Mouse (Mus musculus): ENCODE measurements around the gene Fsd2. TPM values are rescaled to one million over a fixed set of nuclear protein-coding genes. Genes with fewer than 3 reads are reported as not detected.

Gene Fsd2
- 4.8 TPM for polyA plus RNA-seq (2012; fragmentation: generic; extraction: Trizol)

GRCm38 (mm10) chr7:81566892-81567291, at the start of gene Fsd2:
Gene Fsd2, minus strand, starts transcription at chr7:81566944.
- peak; percentile 40 for TF ChIP-seq POLR2A (IDR thresholded peaks at IDR 0.05; ENCODE audit: insufficient read length, low read depth)
- TF ChIP-seq MAX (IDR thresholded peaks at IDR 0.05; ENCODE audit: low read depth) = no peak
- no peak for TF ChIP-seq POLR2AphosphoS2 (IDR thresholded peaks at IDR 0.05; ENCODE audit: insufficient read length, low read depth)
- no peak for TF ChIP-seq TCF12 (IDR thresholded peaks at IDR 0.05; ENCODE audit: insufficient read depth, poor library complexity, severe bottlenecking)
- TF ChIP-seq REST (IDR thresholded peaks at IDR 0.05; ENCODE audit: insufficient read depth, insufficient read length) = no peak
- TF ChIP-seq SRF (IDR thresholded peaks at IDR 0.05; ENCODE audit: control insufficient read depth, insufficient read length, low read depth) = peak; percentile 81
- TF ChIP-seq MYOG (IDR thresholded peaks at IDR 0.05; ENCODE audit: control insufficient read depth in 1 of 3, insufficient read depth in 1 of 3, insufficient read length in 2 of 3, low read depth in 2 of 3) = peak in 1 of 3 experiments; percentile 12
- TF ChIP-seq MYOD1 (IDR thresholded peaks at IDR 0.05; ENCODE audit: control insufficient read depth in 1 of 3, insufficient read length in 2 of 3, low read depth in 2 of 3) = peak in 1 of 3 experiments; percentile 33
- no peak for TF ChIP-seq TCF3 (IDR thresholded peaks at IDR 0.05; ENCODE audit: insufficient read length, low read depth)
- TF ChIP-seq E2F4 (IDR thresholded peaks at IDR 0.05; ENCODE audit: insufficient read depth) = no peak
- TF ChIP-seq USF1 (IDR thresholded peaks at IDR 0.05; ENCODE audit: low read depth) = peak; percentile 45
- no peak for TF ChIP-seq CEBPB (IDR thresholded peaks at IDR 0.05; ENCODE audit: insufficient read depth, poor library complexity, severe bottlenecking)
- Histone ChIP-seq H3K4me3 (no peak within 1 kb of the TSS), H3K27me3 (ENCODE audit: control insufficient read depth, insufficient read depth, insufficient read length) (peaks cover 17% of the 10 kb centered on the region), H3K79me2 (ENCODE audit: control insufficient read depth, insufficient read depth) (no peaks in the 10 kb centered on the region), H3K4me2 (ENCODE audit: low read depth) (peak within 1 kb of the TSS; percentile 36), H3K36me3 (ENCODE audit: control insufficient read depth, insufficient read depth) (no peaks in the 10 kb centered on the region), H3ac (ENCODE audit: control insufficient read depth, insufficient read length) (no peak within 1 kb of the TSS)

GRCm38 (mm10) chr7:81615031-81615430, 48.3 kb upstream of the Fsd2 start:
- Histone ChIP-seq H3K4me2 (ENCODE audit: low read depth) (no peak overlapping the region), H3K79me2 (ENCODE audit: control insufficient read depth, insufficient read depth) (no peaks in the 10 kb centered on the region), H3K27me3 (ENCODE audit: control insufficient read depth, insufficient read depth, insufficient read length) (peaks cover 17% of the 10 kb centered on the region), H3K36me3 (ENCODE audit: control insufficient read depth, insufficient read depth) (no peaks in the 10 kb centered on the region), H3ac (ENCODE audit: control insufficient read depth, insufficient read length) (no peak overlapping the region), H3K4me3 (no peak overlapping the region)
- TF ChIP-seq MYOD1 (IDR thresholded peaks at IDR 0.05; ENCODE audit: control insufficient read depth in 1 of 3, insufficient read length in 2 of 3, low read depth in 2 of 3) (no peak), MYOG (IDR thresholded peaks at IDR 0.05; ENCODE audit: control insufficient read depth in 1 of 3, insufficient read depth in 1 of 3, insufficient read length in 2 of 3, low read depth in 2 of 3) (no peak), POLR2AphosphoS2 (IDR thresholded peaks at IDR 0.05; ENCODE audit: insufficient read length, low read depth) (no peak), CEBPB (IDR thresholded peaks at IDR 0.05; ENCODE audit: insufficient read depth, poor library complexity, severe bottlenecking) (no peak), E2F4 (IDR thresholded peaks at IDR 0.05; ENCODE audit: insufficient read depth) (no peak), SRF (IDR thresholded peaks at IDR 0.05; ENCODE audit: control insufficient read depth, insufficient read length, low read depth) (no peak), POLR2A (IDR thresholded peaks at IDR 0.05; ENCODE audit: insufficient read length, low read depth) (no peak), TCF3 (IDR thresholded peaks at IDR 0.05; ENCODE audit: insufficient read length, low read depth) (no peak), REST (IDR thresholded peaks at IDR 0.05; ENCODE audit: insufficient read depth, insufficient read length) (no peak), USF1 (IDR thresholded peaks at IDR 0.05; ENCODE audit: low read depth) (no peak), TCF12 (IDR thresholded peaks at IDR 0.05; ENCODE audit: insufficient read depth, poor library complexity, severe bottlenecking) (no peak), MAX (IDR thresholded peaks at IDR 0.05; ENCODE audit: low read depth) (no peak)

- H3K79me2 ChIP-seq (ENCODE audit: control insufficient read depth, insufficient read depth) = no peaks in the 10 kb centered on the region
- H3K36me3 ChIP-seq (ENCODE audit: control insufficient read depth, insufficient read depth) = no peaks in the 10 kb centered on the region
Measured at GRCm38 (mm10) chr7:81612856-81613635, 46.3 kb upstream of the Fsd2 start.

GRCm38 (mm10) chr7:81610125-81610524, 43.4 kb upstream of the Fsd2 start:
- no peak overlapping the region for H3ac ChIP-seq (ENCODE audit: control insufficient read depth, insufficient read length)
- H3K4me3 ChIP-seq = no peak overlapping the region
- H3K79me2 ChIP-seq (ENCODE audit: control insufficient read depth, insufficient read depth) = no peaks in the 10 kb centered on the region
- H3K36me3 ChIP-seq (ENCODE audit: control insufficient read depth, insufficient read depth) = no peaks in the 10 kb centered on the region
- no peak overlapping the region for H3K4me2 ChIP-seq (ENCODE audit: low read depth)
- TF ChIP-seq E2F4 (IDR thresholded peaks at IDR 0.05; ENCODE audit: insufficient read depth) (no peak), POLR2AphosphoS2 (IDR thresholded peaks at IDR 0.05; ENCODE audit: insufficient read length, low read depth) (no peak), SRF (IDR thresholded peaks at IDR 0.05; ENCODE audit: control insufficient read depth, insufficient read length, low read depth) (no peak), MAX (IDR thresholded peaks at IDR 0.05; ENCODE audit: low read depth) (no peak), POLR2A (IDR thresholded peaks at IDR 0.05; ENCODE audit: insufficient read length, low read depth) (no peak), TCF12 (IDR thresholded peaks at IDR 0.05; ENCODE audit: insufficient read depth, poor library complexity, severe bottlenecking) (no peak), CEBPB (IDR thresholded peaks at IDR 0.05; ENCODE audit: insufficient read depth, poor library complexity, severe bottlenecking) (no peak), USF1 (IDR thresholded peaks at IDR 0.05; ENCODE audit: low read depth) (no peak), REST (IDR thresholded peaks at IDR 0.05; ENCODE audit: insufficient read depth, insufficient read length) (no peak), MYOG (IDR thresholded peaks at IDR 0.05; ENCODE audit: control insufficient read depth in 1 of 3, insufficient read depth in 1 of 3, insufficient read length in 2 of 3, low read depth in 2 of 3) (no peak), TCF3 (IDR thresholded peaks at IDR 0.05; ENCODE audit: insufficient read length, low read depth) (no peak), MYOD1 (IDR thresholded peaks at IDR 0.05; ENCODE audit: control insufficient read depth in 1 of 3, insufficient read length in 2 of 3, low read depth in 2 of 3) (no peak)
- H3K27me3 ChIP-seq (ENCODE audit: control insufficient read depth, insufficient read depth, insufficient read length) = peaks cover 38% of the 10 kb centered on the region

More at GRCm38 (mm10) chr7:81612856-81613635, 46.3 kb upstream of the Fsd2 start:
- no peak for TF ChIP-seq MYOG (IDR thresholded peaks at IDR 0.05; ENCODE audit: control insufficient read depth in 1 of 3, insufficient read depth in 1 of 3, insufficient read length in 2 of 3, low read depth in 2 of 3)
- no peak for TF ChIP-seq SRF (IDR thresholded peaks at IDR 0.05; ENCODE audit: control insufficient read depth, insufficient read length, low read depth)
- no peak for TF ChIP-seq TCF3 (IDR thresholded peaks at IDR 0.05; ENCODE audit: insufficient read length, low read depth)
- TF ChIP-seq MAX (IDR thresholded peaks at IDR 0.05; ENCODE audit: low read depth) = no peak
- no peak for TF ChIP-seq USF1 (IDR thresholded peaks at IDR 0.05; ENCODE audit: low read depth)
- no peak for TF ChIP-seq E2F4 (IDR thresholded peaks at IDR 0.05; ENCODE audit: insufficient read depth)
- TF ChIP-seq MYOD1 (IDR thresholded peaks at IDR 0.05; ENCODE audit: control insufficient read depth in 1 of 3, insufficient read length in 2 of 3, low read depth in 2 of 3) = no peak
- no peak for TF ChIP-seq REST (IDR thresholded peaks at IDR 0.05; ENCODE audit: insufficient read depth, insufficient read length)
- no peak for TF ChIP-seq POLR2A (IDR thresholded peaks at IDR 0.05; ENCODE audit: insufficient read length, low read depth)
- no peak for TF ChIP-seq POLR2AphosphoS2 (IDR thresholded peaks at IDR 0.05; ENCODE audit: insufficient read length, low read depth)
- TF ChIP-seq CEBPB (IDR thresholded peaks at IDR 0.05; ENCODE audit: insufficient read depth, poor library complexity, severe bottlenecking) = no peak
- TF ChIP-seq TCF12 (IDR thresholded peaks at IDR 0.05; ENCODE audit: insufficient read depth, poor library complexity, severe bottlenecking) = no peak
- H3K4me2 ChIP-seq (ENCODE audit: low read depth) = no peak overlapping the region
- no peak overlapping the region for H3ac ChIP-seq (ENCODE audit: control insufficient read depth, insufficient read length)
- H3K4me3 ChIP-seq = no peak overlapping the region
- H3K27me3 ChIP-seq (ENCODE audit: control insufficient read depth, insufficient read depth, insufficient read length) = peaks cover 21% of the 10 kb centered on the region
